Mouse (Mus musculus) stomach, postnatal 0 days (tissue): ENCODE data around the gene Rnls.

Experiments
- CTCF ChIP-seq: IDR thresholded peaks from 2 replicates; pipeline ENCODE4 v1.5.1; 2016; ENCODE audit warnings: antibody characterized with exemption, low read depth, mild to moderate bottlenecking, moderate library complexity
- EP300 ChIP-seq: optimal IDR thresholded peaks from 2 replicates; pipeline ENCODE3; 2016; ENCODE audit warnings: antibody characterized with exemption

GRCm38 (mm10) chr19:33110404-33110803, 281.7 kb downstream of the Rnls start:
- TF ChIP-seq CTCF (no peak), EP300 (no peak)
